Mouse (Mus musculus) adrenal gland, postnatal 36 days (tissue): ENCODE results near the gene Arpc2. TPM values are rescaled to one million over a fixed set of nuclear protein-coding genes. Genes with fewer than 3 reads are reported as not detected.

Experiments used
- DNase-seq, 2 experiments: peaks; one replicate each; pipeline ENCODE4 v3.0.0; 2021; ENCODE audit warnings: mixed read lengths in 1 of 2
- microRNA-seq: library from miRNA; unstranded; fragments of <30 nt; microRNA quantifications from one replicate; pipeline ENCODE4 v1.2.0, GENCODE M21; 2021
- total RNA-seq, 2 experiments: library from RNA; stranded (reverse); gene quantifications; 2 replicates each; pipeline ENCODE4 v1.2.3; 2021

The Arpc2 gene
- total RNA-seq, 2 experiments from 2014 or later, result 181 to 203 TPM

- DNase-seq, result no peak
Observed at GRCm38 (mm10) chr1:74300347-74301110, 64.6 kb downstream of the Arpc2 start.

- no peak for DNase-seq
Observed at GRCm38 (mm10) chr1:74302229-74302628, 66.3 kb downstream of the Arpc2 start.

GRCm38 (mm10) chr1:74302835-74303234 lies 67.0 kb downstream of the Arpc2 start:
- DNase-seq, result no peak

DNA sequence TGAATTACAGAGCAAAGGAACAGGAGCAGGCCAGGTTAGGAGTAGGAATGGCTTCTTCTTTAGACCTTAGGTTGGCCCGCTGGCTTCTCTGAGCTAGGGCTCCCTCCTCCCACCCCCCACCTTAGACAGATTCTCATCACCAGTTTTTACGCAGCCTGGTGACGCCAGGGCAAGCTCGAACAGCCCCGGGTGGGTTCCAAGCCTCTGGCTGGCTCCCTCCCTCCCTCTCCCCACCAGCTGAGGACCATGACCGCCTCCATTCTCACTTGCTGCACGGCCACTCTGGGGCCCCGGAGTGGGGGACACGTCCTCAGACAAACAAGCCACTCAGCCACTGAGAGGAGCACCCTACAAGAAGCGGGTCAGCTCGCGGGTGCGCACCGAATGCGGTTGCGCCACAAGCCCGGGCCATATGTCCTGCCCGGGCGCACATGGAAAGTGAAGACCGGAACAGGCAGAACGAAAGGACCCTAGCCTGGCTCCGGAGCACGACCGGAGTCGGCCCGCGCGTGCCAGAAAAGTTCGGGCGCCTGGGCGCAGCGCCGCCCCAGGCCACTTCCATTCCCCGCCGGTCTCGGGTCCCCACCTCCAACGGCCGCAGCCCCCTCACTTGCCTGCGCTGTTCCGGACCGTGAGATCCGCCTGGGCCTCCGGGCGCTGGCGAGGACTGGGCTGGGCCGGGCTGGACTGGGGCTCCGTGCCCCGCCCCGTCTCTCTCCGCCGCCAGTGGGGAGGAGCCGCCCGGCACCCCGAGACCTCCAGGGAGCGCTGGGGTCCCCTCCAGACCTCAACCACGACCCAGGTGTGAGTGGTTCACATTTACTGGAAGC lies 67.8 kb downstream of the Arpc2 start:
- peak; percentile 89 to 92 for DNase-seq

- DNase-seq, result peak in 1 of 2 experiments; percentile 40
Observed at GRCm38 (mm10) chr1:74304339-74304790, 68.5 kb downstream of the Arpc2 start.

DNA sequence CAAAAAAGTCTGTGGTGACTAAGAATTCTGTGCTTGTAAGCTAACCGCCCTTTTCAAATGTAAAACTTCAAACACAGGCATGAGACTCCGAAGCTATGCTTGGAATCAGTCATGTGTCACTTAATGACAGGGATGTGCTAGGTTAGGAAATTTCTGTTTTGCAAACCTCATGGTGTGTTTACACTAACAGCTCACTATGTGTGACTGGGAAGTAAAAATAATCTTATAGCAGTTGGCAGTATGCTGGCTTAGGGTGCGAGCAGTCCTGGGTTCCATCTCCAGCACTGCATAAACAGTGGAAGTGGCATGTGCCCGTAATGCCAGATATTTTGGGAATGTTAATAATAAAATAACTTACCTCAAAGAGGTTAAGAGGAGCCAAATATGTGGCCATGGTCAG lies 69.1 kb downstream of the Arpc2 start:
- DNase-seq, result no peak

DNA sequence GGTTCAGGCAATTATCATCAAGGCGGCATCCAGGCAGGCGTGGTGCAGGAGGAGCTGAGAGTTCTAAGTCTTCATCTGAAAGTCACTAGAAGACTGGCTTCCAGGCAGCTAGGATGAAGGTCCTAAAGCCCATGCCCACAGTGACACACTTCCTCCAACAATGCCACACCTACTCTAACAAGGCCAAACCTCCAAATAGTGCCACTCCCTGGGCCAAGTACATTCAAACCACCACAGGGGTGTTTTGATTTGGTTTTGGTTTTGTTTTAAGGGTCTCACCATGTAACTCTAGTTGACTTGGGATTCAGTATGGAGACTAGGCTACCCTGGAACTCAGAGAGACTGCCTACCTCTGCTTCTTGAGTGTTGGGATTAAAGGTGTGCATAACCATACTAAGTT lies 69.6 kb downstream of the Arpc2 start, which contains the start of gene Tmbim1:
Gene Tmbim1, minus strand, starts transcription at position 101 of the 400 bp plus-strand sequence.
- DNase-seq, result no peak

GRCm38 (mm10) chr1:74307146-74307545 lies 71.3 kb downstream of the Arpc2 start:
- no peak for DNase-seq

GRCm38 (mm10) chr1:74308001-74308964 lies 72.4 kb downstream of the Arpc2 start:
- no peak for DNase-seq

DNA sequence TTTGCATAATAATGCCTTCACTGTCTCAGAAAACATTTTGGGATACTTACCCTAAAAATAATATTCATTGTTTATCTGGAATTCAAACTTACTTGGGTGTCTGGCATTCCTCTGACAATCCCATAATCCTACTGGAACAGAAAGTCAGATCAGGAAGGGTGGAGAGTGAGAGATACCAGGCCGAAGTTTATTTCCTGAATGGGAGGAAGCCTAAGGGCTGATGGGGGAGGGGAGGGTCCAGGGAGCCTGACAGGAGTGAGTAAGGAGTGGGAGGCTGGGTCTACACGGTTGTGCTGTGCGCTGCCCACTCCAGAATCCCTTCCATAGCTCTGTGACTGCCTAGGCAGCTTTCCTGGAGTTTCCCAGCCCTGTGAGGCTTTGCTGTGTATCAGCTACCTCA lies 73.9 kb downstream of the Arpc2 start:
- no peak for DNase-seq

DNA sequence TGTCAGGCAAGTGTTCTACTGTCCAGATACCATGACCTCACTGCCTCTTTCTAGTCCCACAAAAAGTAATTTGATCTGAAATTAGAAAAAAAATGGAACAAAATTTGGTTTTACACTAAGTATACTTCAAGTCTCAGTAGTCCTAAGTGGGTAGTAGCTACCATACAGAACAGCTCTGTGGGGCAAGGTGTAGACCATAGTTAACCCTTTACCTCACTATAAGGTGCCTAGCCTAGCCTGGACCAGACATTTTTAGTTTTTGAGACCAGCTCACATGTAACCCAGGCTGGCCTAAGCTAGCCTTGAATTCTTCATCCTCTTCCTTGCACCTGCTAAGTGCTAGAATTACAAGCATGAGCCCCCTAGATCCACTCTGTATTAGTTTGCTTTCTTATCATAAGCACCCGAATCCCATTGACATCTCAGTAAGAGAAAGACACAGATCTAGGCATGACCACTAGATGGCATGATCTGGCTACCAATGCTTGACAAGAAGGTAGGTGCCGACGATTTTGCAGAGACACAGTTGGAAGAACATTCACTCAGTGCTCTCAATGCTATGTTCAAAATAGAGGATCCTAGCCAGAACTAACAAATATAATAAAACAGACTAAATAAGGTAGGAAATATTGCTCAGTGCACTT lies 77.3 kb downstream of the Arpc2 start:
- peak in 1 of 2 experiments; percentile 74 for DNase-seq

- DNase-seq, result no peak
Observed at GRCm38 (mm10) chr1:74314796-74315195, 78.9 kb downstream of the Arpc2 start.

- no peak for DNase-seq
Observed at GRCm38 (mm10) chr1:74316114-74316827, 80.4 kb downstream of the Arpc2 start.

Small RNA genes within 50 kb of the gene (microRNA-seq; reads per million reads assigned to microRNA genes)
- gene Mir1928, result not detected

Other genes starting within 250 kb of the Arpc2 start
- gene Tns1, start 111.6 kb upstream of the Arpc2 start, total RNA-seq, result 100 to 1,000 TPM; 404 to 411 TPM
- 1 to 10 TPM; 1.2 to 2.0 TPM for gene Rufy4, start 110.5 kb upstream of the Arpc2 start, total RNA-seq
- gene Cxcr2, start 82.1 kb upstream of the Arpc2 start, total RNA-seq, result under 1 TPM in 1 of 2 experiments, not detected in 1; 0.23 TPM
- gene Cxcr1, start 41.5 kb upstream of the Arpc2 start, total RNA-seq, result not detected
- gene Gpbar1, start 42.5 kb downstream of the Arpc2 start, total RNA-seq, result not detected
- 100 to 1,000 TPM; 174 to 190 TPM for gene Aamp, start 48.7 kb downstream of the Arpc2 start, total RNA-seq
- gene Pnkd, start 48.8 kb downstream of the Arpc2 start, total RNA-seq, result 10 to 100 TPM; 72.5 to 80.8 TPM
- gene Tmbim1, start 69.5 kb downstream of the Arpc2 start, total RNA-seq, result 100 to 1,000 TPM; 101 to 106 TPM
- gene Catip, start 126.0 kb downstream of the Arpc2 start, total RNA-seq, result under 1 TPM; 0.23 to 0.26 TPM
- gene Slc11a1, start 139.1 kb downstream of the Arpc2 start, total RNA-seq, result 10 to 100 TPM in 1 of 2 experiments, 1 to 10 TPM in 1; 7.9 to 13.1 TPM
- 100 to 1,000 TPM; 128 to 176 TPM for gene Ctdsp1, start 155.4 kb downstream of the Arpc2 start, total RNA-seq
- 1 to 10 TPM; 1.3 to 1.5 TPM for gene Vil1, start 173.3 kb downstream of the Arpc2 start, total RNA-seq